Mouse (Mus musculus) heart, adult 2 months (tissue): ENCODE data around the gene Gm13696.
"Not testable (repeated sequence)": the region's sequence is repeated elsewhere in the genome, so short reads cannot be mapped to it uniquely, and the experiment has no call there.

Experiments used
- CTCF ChIP-seq: fragments of 200-600 bp; IDR thresholded peaks from 2 replicates; pipeline ENCODE4 v1.8.1; 2022; ENCODE audit warnings: antibody characterized with exemption, mild to moderate bottlenecking, moderate library complexity
- POLR2A ChIP-seq: fragments of 200-500 bp; IDR thresholded peaks from 2 replicates; pipeline ENCODE4 v1.6.1; 2011; ENCODE audit warnings: mild to moderate bottlenecking, low read depth, low read length, control low read depth; ENCODE audit not compliant: insufficient read depth

GRCm38 (mm10) chr2:83993639-83994255 lies 20.8 kb downstream of the Gm13696 start:
- TF ChIP-seq CTCF, POLR2A: not testable (repeated sequence)
